Mouse (Mus musculus) thymus, postnatal 14 days (tissue): Measurements from ENCODE around the gene Cers6.

Source experiments
- DNase-seq: peaks from one replicate; pipeline ENCODE4 v3.0.0; 2021

The Cers6 gene

GRCm38 (mm10) chr2:68860904-68861685 lies at the start of gene Cers6:
TSS of gene Cers6 (plus strand) at chr2:68861441.
- DNase-seq = peak; percentile 92

GRCm38 (mm10) chr2:68814409-68814808 lies 46.8 kb upstream of the Cers6 start:
- no peak for DNase-seq

GRCm38 (mm10) chr2:68819040-68819439 lies 42.2 kb upstream of the Cers6 start:
- DNase-seq = no peak

- DNase-seq = peak; percentile 33
Observed at GRCm38 (mm10) chr2:68822152-68822887, 38.9 kb upstream of the Cers6 start.

- no peak for DNase-seq
Observed at GRCm38 (mm10) chr2:68825326-68826020, 35.8 kb upstream of the Cers6 start.

DNA sequence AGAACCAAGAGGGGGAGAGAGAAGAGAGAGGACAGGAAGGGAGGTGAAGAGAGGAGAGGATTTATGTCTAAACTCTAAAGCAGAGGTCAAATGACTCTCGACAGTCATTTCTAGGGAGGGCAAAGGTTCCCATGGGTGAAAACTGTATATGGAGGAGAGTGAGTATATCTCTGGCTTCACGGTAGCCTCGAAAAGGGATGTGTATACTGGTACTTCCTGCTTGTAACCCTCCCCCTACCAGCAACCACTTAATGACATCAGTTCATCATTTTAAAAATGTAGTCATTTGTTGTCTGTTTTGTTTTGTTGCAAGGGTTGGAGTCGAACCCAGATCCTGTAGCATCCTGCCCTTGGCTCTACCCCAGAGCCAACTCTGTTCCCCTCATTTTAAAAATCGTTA lies 17.9 kb upstream of the Cers6 start:
- DNase-seq = no peak

DNA sequence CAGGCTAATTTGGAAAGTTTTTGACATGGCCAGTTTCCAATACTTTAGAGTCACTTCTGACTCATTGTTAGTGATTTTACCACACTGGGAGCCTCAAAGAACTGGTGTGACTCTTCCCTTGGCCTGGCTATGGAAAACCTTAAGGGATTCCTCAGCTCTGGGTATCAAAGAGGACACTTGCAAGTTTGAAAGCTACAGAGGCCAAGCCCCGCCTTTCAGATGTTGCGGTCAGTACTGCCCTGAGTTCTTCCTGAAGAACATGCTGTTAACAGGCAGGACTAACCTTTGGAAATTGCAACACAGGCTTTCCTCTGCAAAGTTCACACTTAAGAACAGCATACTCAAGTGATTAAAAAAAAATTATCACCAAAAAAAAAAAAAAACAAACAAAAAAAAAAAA lies 16.7 kb upstream of the Cers6 start:
- no peak for DNase-seq

DNA sequence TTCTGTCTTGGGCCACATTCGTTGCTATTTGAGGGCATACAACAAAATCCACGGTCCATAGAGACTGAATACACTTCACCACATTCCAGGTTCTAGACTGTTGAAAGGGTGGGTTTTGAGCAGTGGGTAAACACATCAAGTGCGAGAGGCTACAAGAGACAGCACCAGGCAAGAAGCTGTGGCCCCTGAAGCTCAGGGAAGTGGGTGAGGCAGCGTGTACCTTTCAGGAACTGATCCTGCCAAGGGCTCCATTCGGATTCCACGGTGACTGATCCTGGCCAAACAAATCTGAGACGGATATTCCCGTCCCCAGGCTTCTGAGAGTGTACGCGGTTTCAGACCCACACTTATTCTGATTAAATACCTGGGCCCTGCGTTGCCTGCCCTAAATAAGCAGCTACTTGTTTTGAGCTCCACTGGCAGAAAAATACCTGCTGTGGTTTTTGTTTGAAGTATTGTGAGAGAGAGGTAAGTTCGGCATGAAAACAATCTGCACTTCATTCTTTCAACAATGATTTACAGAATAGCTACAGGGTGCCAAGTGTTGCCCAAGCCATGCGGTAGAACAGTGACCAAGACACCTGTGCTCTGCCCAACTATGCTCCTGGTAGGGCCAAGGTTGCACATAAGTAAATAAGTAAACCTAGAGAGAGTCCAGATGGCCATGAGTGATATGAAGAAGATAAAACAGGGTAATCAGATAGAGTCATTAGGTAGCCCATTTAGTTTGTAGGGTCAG lies 16.1 kb upstream of the Cers6 start:
- no peak for DNase-seq

- DNase-seq = no peak
Observed at GRCm38 (mm10) chr2:68860391-68860790, 850 bp upstream of the Cers6 start.

GRCm38 (mm10) chr2:68861721-68862463 lies 651 bp downstream of the Cers6 start:
- DNase-seq = peak; percentile 55

DNA sequence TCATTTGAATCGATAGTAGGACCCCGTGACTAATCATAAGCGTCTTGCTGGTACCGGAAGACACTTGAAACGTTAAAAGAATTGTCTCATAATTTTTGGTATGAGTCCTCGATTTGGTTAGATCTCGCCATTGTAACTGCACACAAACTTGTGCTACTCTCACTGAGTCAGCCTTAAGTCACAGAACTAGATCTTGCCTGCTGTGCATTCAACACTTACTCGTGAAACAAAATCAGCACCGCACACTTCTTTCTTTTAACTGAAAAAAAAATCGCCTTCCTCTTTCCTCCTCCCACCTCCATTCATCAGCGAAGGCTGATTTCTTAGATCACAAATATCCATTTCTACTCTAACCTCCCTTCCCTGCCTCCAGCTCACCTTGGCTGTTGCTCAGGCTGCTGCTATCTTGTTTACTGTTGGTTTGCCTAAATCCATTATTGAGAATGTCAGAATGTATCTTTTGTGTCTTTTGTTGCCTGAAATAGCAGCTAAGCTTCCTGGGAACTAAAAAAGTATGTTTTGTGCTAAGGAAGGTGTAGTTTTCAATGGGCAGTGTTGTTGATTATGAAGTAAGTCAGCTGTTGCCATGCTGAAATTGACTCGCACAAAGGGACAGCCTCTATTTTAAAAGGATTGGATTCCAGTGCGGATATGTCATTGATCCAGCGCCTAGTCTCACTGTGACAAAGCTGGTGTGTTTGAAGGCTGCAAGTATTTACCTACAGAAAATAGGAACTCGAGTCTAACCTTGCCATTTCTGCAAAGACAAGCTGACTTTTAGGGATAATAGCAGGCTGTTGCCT lies 1.4 kb downstream of the Cers6 start:
- no peak for DNase-seq

DNA sequence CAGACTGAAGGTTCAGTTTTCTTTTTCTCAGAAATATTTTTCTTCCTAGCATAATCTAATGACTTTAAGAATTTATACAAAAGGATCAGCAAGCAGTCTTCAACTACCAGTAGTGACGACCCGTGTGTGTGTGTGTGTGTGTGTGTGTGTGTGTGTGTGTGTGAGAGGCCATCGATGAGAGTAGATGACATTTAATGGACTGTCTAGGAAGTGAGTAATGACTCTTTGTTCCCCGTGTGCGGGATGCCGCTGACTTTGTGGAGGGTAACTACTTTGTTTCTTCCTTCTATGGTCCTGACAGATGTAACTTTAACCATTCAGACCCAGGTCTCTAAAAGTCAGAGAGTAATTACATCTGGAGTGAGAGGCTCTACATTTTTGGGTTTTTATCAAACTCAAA lies 2.3 kb downstream of the Cers6 start:
- no peak for DNase-seq

GRCm38 (mm10) chr2:68864366-68864765 lies 3.1 kb downstream of the Cers6 start:
- DNase-seq = no peak

DNA sequence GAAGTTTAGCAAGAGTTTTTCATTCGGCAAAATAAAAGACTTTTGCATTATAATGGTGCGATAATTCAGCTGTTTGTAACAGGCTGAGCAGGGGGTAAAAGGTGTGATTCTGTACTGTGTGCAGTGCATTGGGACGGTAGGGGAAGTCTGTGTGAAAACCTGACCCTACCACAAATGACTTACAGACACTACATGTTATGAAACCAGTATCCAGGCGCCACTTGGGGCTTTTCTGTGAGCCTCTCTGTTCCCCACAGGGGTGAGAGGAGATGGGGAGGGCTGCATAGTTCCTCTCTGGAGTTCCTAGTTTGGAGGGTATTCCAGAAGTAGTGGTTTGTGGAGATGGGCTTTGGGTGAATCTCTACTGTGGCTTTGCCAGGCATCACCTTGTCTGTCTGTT lies 5.9 kb downstream of the Cers6 start:
- DNase-seq = no peak

GRCm38 (mm10) chr2:68870999-68871780 lies 9.9 kb downstream of the Cers6 start:
- DNase-seq = no peak

DNA sequence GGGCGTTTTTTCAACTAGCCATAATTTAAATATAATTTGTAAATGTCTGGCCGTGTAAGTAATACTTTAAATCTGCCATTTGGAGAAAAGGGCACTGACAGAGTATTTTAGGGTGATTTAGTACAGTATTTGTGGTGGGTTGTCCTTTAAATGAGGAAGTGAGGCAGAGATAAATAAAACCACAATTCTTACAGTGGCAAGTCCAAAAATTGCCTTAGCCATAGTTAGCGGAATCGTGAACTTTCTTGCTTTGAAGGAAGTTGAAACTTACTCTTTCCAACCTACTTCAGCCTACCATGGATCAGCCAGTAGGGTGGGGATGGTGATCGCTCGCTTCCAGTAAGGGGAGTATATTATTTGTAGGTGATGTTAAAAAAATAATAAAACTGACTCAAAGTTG lies 11.8 kb downstream of the Cers6 start:
- no peak for DNase-seq

- no peak for DNase-seq
Observed at GRCm38 (mm10) chr2:68873653-68874441, 12.6 kb downstream of the Cers6 start.

DNA sequence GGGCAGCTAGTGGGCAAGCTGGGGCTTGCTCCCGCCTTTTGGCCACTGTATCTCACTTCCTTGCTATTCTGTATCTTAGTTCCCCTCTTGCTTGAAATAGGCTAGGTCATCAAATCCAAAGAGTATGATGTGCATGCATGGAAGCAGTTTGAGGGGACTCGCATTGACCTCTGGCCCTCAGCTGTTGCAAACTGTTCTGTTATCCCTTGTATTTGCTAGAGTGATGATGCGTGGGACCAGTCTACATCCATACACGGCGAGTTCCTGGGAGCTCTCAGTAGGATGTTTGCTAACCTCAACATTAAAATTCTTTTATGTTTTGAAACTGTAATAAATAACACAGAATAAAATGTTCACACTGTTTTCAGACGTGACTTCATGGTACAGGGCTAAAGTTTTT lies 13.3 kb downstream of the Cers6 start:
- DNase-seq = no peak

DNA sequence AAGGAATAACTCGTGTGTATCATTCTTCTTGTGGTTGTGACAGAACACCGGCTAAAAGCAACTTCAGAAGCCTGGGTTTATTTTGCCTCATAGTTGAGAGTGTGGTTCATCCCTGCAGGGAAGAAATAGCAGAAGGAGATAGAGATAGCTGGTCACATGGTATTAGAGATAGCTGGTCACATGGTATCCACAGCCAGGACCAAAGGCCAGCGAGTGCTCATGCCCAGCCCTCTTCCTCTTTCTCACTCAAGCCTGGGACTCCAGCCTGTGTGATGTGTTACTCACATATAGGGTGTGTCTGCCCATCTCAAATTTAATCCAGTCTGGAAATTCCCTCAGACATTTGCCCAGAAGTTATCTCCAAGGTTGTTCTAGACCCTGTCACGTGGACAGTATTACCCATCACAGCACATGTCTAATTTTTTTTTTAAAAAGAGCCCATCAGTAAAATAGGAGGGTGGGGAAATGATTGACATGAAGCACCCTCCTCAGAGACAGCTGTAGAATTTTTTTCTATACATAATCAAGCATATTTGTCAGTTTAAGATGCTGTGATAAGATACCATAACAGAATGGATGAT lies 17.9 kb downstream of the Cers6 start:
- no peak for DNase-seq
